Mouse (Mus musculus): ENCODE measurements around the gene S100a16.

DNA sequence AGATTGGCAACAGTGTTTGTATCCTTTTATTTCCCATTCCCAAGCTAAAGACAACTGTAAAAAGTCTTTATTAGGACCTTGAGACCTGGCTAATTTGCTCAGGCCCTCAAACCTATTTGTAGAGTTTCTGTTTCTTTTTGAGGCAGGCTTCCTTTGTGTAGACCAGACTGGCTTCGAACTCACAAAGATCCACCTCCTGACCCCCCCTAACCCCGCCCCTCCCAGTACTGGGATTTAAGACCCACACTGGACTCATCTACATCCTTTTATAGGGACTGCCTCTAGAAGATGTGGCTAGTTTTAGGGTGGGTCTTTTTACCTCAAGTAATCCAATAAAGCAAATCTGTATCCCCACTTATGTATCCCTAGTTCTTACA is 27.3 kb upstream of the S100a16 start:
- TF ChIP-seq CTCF (IDR thresholded peaks at IDR 0.05; ENCODE audit: borderline replicate concordance, insufficient read depth, low read length) (no peak), POLR2A (IDR thresholded peaks at IDR 0.05; ENCODE audit: low read depth, low read length) (no peak)

All from embryonic fibroblast, embryonic 13.5 days (primary cell).